Mouse (Mus musculus): ENCODE results near the gene Itm2b. TPM values are rescaled to one million over a fixed set of nuclear protein-coding genes. Genes with fewer than 3 reads are reported as not detected.
A peak's percentile ranks its signal among the peaks of the same experiment; 100 is the strongest.

Itm2b gene
- polyA plus RNA-seq, 1 experiment from 2014 or later: 399 TPM

GRCm38 (mm10) chr14:73390196-73390595 is 5.1 kb upstream of the Itm2b start:
- Histone ChIP-seq H3K9ac (no peak overlapping the region), H3K36me3 (no peaks in the 10 kb centered on the region), H3K4me1 (peaks cover 42% of the 10 kb centered on the region), H3K4me2 (no peak overlapping the region), H3K4me3 (no peak overlapping the region), H3K9me3 (replicated peaks) (no peaks in the 10 kb centered on the region), H3K27ac (no peak overlapping the region), H3K27me3 (replicated peaks) (no peaks in the 10 kb centered on the region)
- 67% methylated on average over 2 of the region's 2 CpGs for WGBS (ENCODE audit: insufficient replicate concordance)
- ATAC-seq: no peak

GRCm38 (mm10) chr14:73389059-73389458 is 4.0 kb upstream of the Itm2b start:
- H3K27me3 ChIP-seq (replicated peaks): no peaks in the 10 kb centered on the region
- peak overlapping the region; percentile 55; the same call in 1 of the 2 replicates for H3K27ac ChIP-seq
- H3K36me3 ChIP-seq: no peaks in the 10 kb centered on the region
- H3K4me2 ChIP-seq: no peak overlapping the region
- ATAC-seq: no peak
- H3K4me3 ChIP-seq: no peak overlapping the region
- H3K9me3 ChIP-seq (replicated peaks): no peaks in the 10 kb centered on the region
- H3K4me1 ChIP-seq: peaks cover 44% of the 10 kb centered on the region
- H3K9ac ChIP-seq: no peak overlapping the region
- WGBS (ENCODE audit: insufficient replicate concordance): 56% methylated on average over 7 of the region's 7 CpGs

GRCm38 (mm10) chr14:73388546-73388945 is 3.5 kb upstream of the Itm2b start:
- Histone ChIP-seq H3K36me3 (no peaks in the 10 kb centered on the region), H3K4me3 (no peak overlapping the region), H3K4me2 (no peak overlapping the region), H3K4me1 (peaks cover 48% of the 10 kb centered on the region), H3K9ac (no peak overlapping the region), H3K9me3 (replicated peaks) (no peaks in the 10 kb centered on the region), H3K27ac (peak overlapping the region; percentile 55; the same call in 1 of the 2 replicates), H3K27me3 (replicated peaks) (no peaks in the 10 kb centered on the region)
- no peak for ATAC-seq
- 61% methylated on average over 7 of the region's 7 CpGs for WGBS (ENCODE audit: insufficient replicate concordance)

- no peak for ATAC-seq
- Histone ChIP-seq H3K9me3 (replicated peaks) (no peaks in the 10 kb centered on the region), H3K27me3 (replicated peaks) (no peaks in the 10 kb centered on the region), H3K9ac (no peak overlapping the region), H3K36me3 (no peaks in the 10 kb centered on the region), H3K4me1 (peaks cover 68% of the 10 kb centered on the region), H3K4me3 (no peak overlapping the region), H3K27ac (peak overlapping the region; percentile 96; the same call in 1 of the 2 replicates), H3K4me2 (no peak overlapping the region)
- WGBS (ENCODE audit: insufficient replicate concordance): 49% methylated on average over 5 of the region's 5 CpGs
Measured at GRCm38 (mm10) chr14:73386493-73386892, 1.4 kb upstream of the Itm2b start.

GRCm38 (mm10) chr14:73385720-73386374 is 758 bp upstream of the Itm2b start:
- H3K27me3 ChIP-seq (replicated peaks): no peaks in the 10 kb centered on the region
- H3K4me2 ChIP-seq: peak overlapping the region; percentile 75
- H3K9me3 ChIP-seq (replicated peaks): no peaks in the 10 kb centered on the region
- WGBS (ENCODE audit: insufficient replicate concordance): 74% methylated on average over 2 of the region's 2 CpGs
- peak overlapping the region; percentile 96 for H3K27ac ChIP-seq
- H3K36me3 ChIP-seq: peaks cover 3% of the 10 kb centered on the region
- H3K9ac ChIP-seq: peak overlapping the region; percentile 97; the same call in 1 of the 2 replicates
- H3K4me1 ChIP-seq: peaks cover 71% of the 10 kb centered on the region
- H3K4me3 ChIP-seq: peak overlapping the region; percentile 98
- peak; percentile 47 for ATAC-seq

- peak overlapping the region; percentile 98 for H3K4me3 ChIP-seq
- no peaks in the 10 kb centered on the region for H3K27me3 ChIP-seq (replicated peaks)
- no peak for ATAC-seq
- no peaks in the 10 kb centered on the region for H3K9me3 ChIP-seq (replicated peaks)
- WGBS (ENCODE audit: insufficient replicate concordance): 2% methylated on average over 13 of the region's 13 CpGs
- peak overlapping the region; percentile 96 for H3K27ac ChIP-seq
- peak overlapping the region; percentile 75 for H3K4me2 ChIP-seq
- H3K36me3 ChIP-seq: peaks cover 13% of the 10 kb centered on the region
- H3K9ac ChIP-seq: peak overlapping the region; percentile 97
- H3K4me1 ChIP-seq: peaks cover 65% of the 10 kb centered on the region
Measured at GRCm38 (mm10) chr14:73384546-73384912, 560 bp downstream of the Itm2b start.

GRCm38 (mm10) chr14:73383746-73384145 is 1.3 kb downstream of the Itm2b start:
- H3K27ac ChIP-seq: no peak overlapping the region
- peak overlapping the region; percentile 75 for H3K4me2 ChIP-seq
- H3K9me3 ChIP-seq (replicated peaks): no peaks in the 10 kb centered on the region
- peak overlapping the region; percentile 98 for H3K4me3 ChIP-seq
- peak overlapping the region; percentile 97 for H3K9ac ChIP-seq
- no peaks in the 10 kb centered on the region for H3K27me3 ChIP-seq (replicated peaks)
- H3K4me1 ChIP-seq: peaks cover 60% of the 10 kb centered on the region
- WGBS (ENCODE audit: insufficient replicate concordance): 36% methylated on average over 2 of the region's 2 CpGs
- H3K36me3 ChIP-seq: peaks cover 21% of the 10 kb centered on the region
- no peak for ATAC-seq

GRCm38 (mm10) chr14:73382699-73383098 is 2.4 kb downstream of the Itm2b start:
- peak overlapping the region; percentile 37; the same call in 1 of the 2 replicates for H3K9ac ChIP-seq
- H3K27ac ChIP-seq: peak overlapping the region; percentile 65
- peaks cover 31% of the 10 kb centered on the region for H3K36me3 ChIP-seq
- peaks cover 55% of the 10 kb centered on the region for H3K4me1 ChIP-seq
- peak overlapping the region; percentile 75 for H3K4me2 ChIP-seq
- ATAC-seq: no peak
- no peaks in the 10 kb centered on the region for H3K9me3 ChIP-seq (replicated peaks)
- 54% methylated on average over 9 of the region's 9 CpGs for WGBS (ENCODE audit: insufficient replicate concordance)
- H3K27me3 ChIP-seq (replicated peaks): no peaks in the 10 kb centered on the region
- peak overlapping the region; percentile 98 for H3K4me3 ChIP-seq

- Histone ChIP-seq H3K9ac (peak overlapping the region; percentile 37; the same call in 1 of the 2 replicates), H3K4me3 (no peak overlapping the region), H3K4me1 (peaks cover 59% of the 10 kb centered on the region), H3K9me3 (replicated peaks) (no peaks in the 10 kb centered on the region), H3K36me3 (peaks cover 41% of the 10 kb centered on the region), H3K27ac (peak overlapping the region; percentile 37; the same call in 1 of the 2 replicates), H3K27me3 (replicated peaks) (no peaks in the 10 kb centered on the region), H3K4me2 (peak overlapping the region; percentile 75)
- WGBS (ENCODE audit: insufficient replicate concordance): 53% methylated on average over 4 of the region's 4 CpGs
- ATAC-seq: no peak
Measured at GRCm38 (mm10) chr14:73381559-73381958, 3.5 kb downstream of the Itm2b start.

GRCm38 (mm10) chr14:73377804-73378203 is 7.3 kb downstream of the Itm2b start:
- Histone ChIP-seq H3K36me3 (peaks cover 53% of the 10 kb centered on the region), H3K9ac (no peak overlapping the region), H3K4me3 (no peak overlapping the region), H3K4me1 (peaks cover 66% of the 10 kb centered on the region), H3K4me2 (no peak overlapping the region), H3K27me3 (replicated peaks) (no peaks in the 10 kb centered on the region), H3K9me3 (replicated peaks) (no peaks in the 10 kb centered on the region), H3K27ac (no peak overlapping the region)
- ATAC-seq: no peak
- 78% methylated on average over 6 of the region's 6 CpGs for WGBS (ENCODE audit: insufficient replicate concordance)

- 88% methylated on average over 6 of the region's 6 CpGs for WGBS (ENCODE audit: insufficient replicate concordance)
- H3K4me3 ChIP-seq: no peak overlapping the region
- H3K27ac ChIP-seq: no peak overlapping the region
- no peaks in the 10 kb centered on the region for H3K9me3 ChIP-seq (replicated peaks)
- H3K36me3 ChIP-seq: peaks cover 53% of the 10 kb centered on the region
- H3K9ac ChIP-seq: no peak overlapping the region
- H3K4me1 ChIP-seq: peaks cover 63% of the 10 kb centered on the region
- H3K27me3 ChIP-seq (replicated peaks): no peaks in the 10 kb centered on the region
- ATAC-seq: no peak
- H3K4me2 ChIP-seq: no peak overlapping the region
Measured at GRCm38 (mm10) chr14:73376920-73377319, 8.2 kb downstream of the Itm2b start.

GRCm38 (mm10) chr14:73375903-73376302 is 9.2 kb downstream of the Itm2b start:
- H3K9ac ChIP-seq: no peak overlapping the region
- H3K36me3 ChIP-seq: peaks cover 57% of the 10 kb centered on the region
- peaks cover 60% of the 10 kb centered on the region for H3K4me1 ChIP-seq
- H3K4me3 ChIP-seq: no peak overlapping the region
- H3K4me2 ChIP-seq: peak overlapping the region; percentile 21; the same call in 1 of the 2 replicates
- no peaks in the 10 kb centered on the region for H3K9me3 ChIP-seq (replicated peaks)
- 71% methylated on average over 8 of the region's 8 CpGs for WGBS (ENCODE audit: insufficient replicate concordance)
- no peaks in the 10 kb centered on the region for H3K27me3 ChIP-seq (replicated peaks)
- peak overlapping the region; percentile 59 for H3K27ac ChIP-seq
- no peak for ATAC-seq

Measured in liver, embryonic 12.5 days (tissue).